Mouse (Mus musculus): ENCODE results near the gene Ly6g6f. TPM values are rescaled to one million over a fixed set of nuclear protein-coding genes. Genes with fewer than 3 reads are reported as not detected.

The Ly6g6f gene
- total RNA-seq, 2 experiments from 2014 or later: not detected

DNA sequence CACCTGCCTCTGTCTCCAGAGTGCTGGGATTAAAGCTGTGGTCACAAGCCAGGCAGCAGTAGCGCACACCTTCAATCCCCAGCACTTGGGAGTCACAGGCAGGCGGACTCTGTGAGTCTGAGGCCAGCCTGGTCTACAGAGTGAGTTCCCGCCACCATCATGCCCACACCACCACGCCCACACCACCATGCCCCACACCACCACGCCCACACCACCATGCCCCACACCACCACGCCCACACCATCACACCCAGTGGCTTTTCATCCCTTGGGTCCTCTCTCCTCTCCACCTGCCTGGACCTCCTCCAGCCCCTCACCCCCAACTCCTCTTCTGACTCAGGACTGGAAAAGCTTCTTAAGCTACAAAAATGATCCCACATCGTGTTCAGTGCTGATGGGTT lies 53.5 kb downstream of the Ly6g6f start:
- no peak for DNase-seq (ENCODE audit: low spot score in 2 of 2)

GRCm38 (mm10) chr17:35031272-35031671 lies 54.1 kb downstream of the Ly6g6f start:
- no peak for DNase-seq (ENCODE audit: low spot score in 2 of 2)

Other genes with a start within 250 kb of the Ly6g6f start
- 10 to 100 TPM; 59.6 to 62.9 TPM for gene Stk19, start 248.7 kb downstream of the Ly6g6f start, total RNA-seq (2021)
- 10 to 100 TPM; 35.9 to 39.3 TPM for gene Dxo, start 248.6 kb downstream of the Ly6g6f start, total RNA-seq (2021)
- 10 to 100 TPM; 70.8 to 76.4 TPM for gene Skiv2l, start 235.4 kb downstream of the Ly6g6f start, total RNA-seq (2021)
- 10 to 100 TPM; 29.6 to 30.9 TPM for gene Nelfe, start 235.2 kb downstream of the Ly6g6f start, total RNA-seq (2021)
- under 1 TPM in 1 of 2 experiments, not detected in 1; 0.23 TPM for gene Cfb, start 223.1 kb downstream of the Ly6g6f start, total RNA-seq (2021)
- gene Zbtb12, start 206.1 kb downstream of the Ly6g6f start, total RNA-seq (2021): 1 to 10 TPM; 6.4 to 8.1 TPM
- gene Gm20547, start 203.6 kb downstream of the Ly6g6f start, total RNA-seq (2021): not detected
- gene C2, start 187.3 kb downstream of the Ly6g6f start, total RNA-seq (2021): 1 to 10 TPM; 2.0 to 3.7 TPM
- 100 to 1,000 TPM; 168 to 173 TPM for gene Ehmt2, start 187.1 kb downstream of the Ly6g6f start, total RNA-seq (2021)
- gene Slc44a4, start 171.1 kb downstream of the Ly6g6f start, total RNA-seq (2021): under 1 TPM; 0.18 to 0.38 TPM
- 10 to 100 TPM; 31.9 to 32.9 TPM for gene Neu1, start 154.4 kb downstream of the Ly6g6f start, total RNA-seq (2021)
- gene Hspa1b, start 126.4 kb downstream of the Ly6g6f start, total RNA-seq (2021): 10 to 100 TPM; 12.5 TPM
- not detected for gene Gm20481, start 115.7 kb downstream of the Ly6g6f start, total RNA-seq (2021)
- 10 to 100 TPM; 12.4 to 13.1 TPM for gene Hspa1a, start 113.5 kb downstream of the Ly6g6f start, total RNA-seq (2021)
- under 1 TPM; 0.38 to 0.44 TPM for gene Hspa1l, start 112.9 kb downstream of the Ly6g6f start, total RNA-seq (2021)
- 10 to 100 TPM; 19.4 to 25.0 TPM for gene Lsm2, start 103.7 kb downstream of the Ly6g6f start, total RNA-seq (2021)
- gene Vars, start 84.6 kb downstream of the Ly6g6f start, total RNA-seq (2021): 10 to 100 TPM; 52.9 to 55.9 TPM
- under 1 TPM; 0.14 to 0.21 TPM for gene Vwa7, start 69.0 kb downstream of the Ly6g6f start, total RNA-seq (2021)
- 1 to 10 TPM; 1.8 to 2.6 TPM for gene Sapcd1, start 57.6 kb downstream of the Ly6g6f start, total RNA-seq (2021)
- 1 to 10 TPM in 1 of 2 experiments, under 1 TPM in 1; 0.79 to 1.9 TPM for gene Msh5, start 38.9 kb downstream of the Ly6g6f start, total RNA-seq (2021)
- gene Clic1, start 35.6 kb downstream of the Ly6g6f start, total RNA-seq (2021): 10 to 100 TPM; 11.7 to 14.8 TPM
- gene Ddah2, start 26.6 kb downstream of the Ly6g6f start, total RNA-seq (2021): 10 to 100 TPM; 26.4 to 33.1 TPM
- not detected for gene Ly6g6c, start 20.2 kb downstream of the Ly6g6f start, total RNA-seq (2021)
- not detected for gene Mpig6b, start 19.4 kb downstream of the Ly6g6f start, total RNA-seq (2021)
- 1 to 10 TPM; 1.6 to 1.8 TPM for gene Ly6g6e, start 8.7 kb downstream of the Ly6g6f start, total RNA-seq (2021)
- 1 to 10 TPM; 1.2 to 2.6 TPM for gene Ly6g6d, start 7.5 kb downstream of the Ly6g6f start, total RNA-seq (2021)
- 10 to 100 TPM; 88.8 to 93.0 TPM for gene Abhd16a, start 3.7 kb upstream of the Ly6g6f start, total RNA-seq (2021)
- gene Ly6g5c, start 22.7 kb upstream of the Ly6g6f start, total RNA-seq (2021): not detected
- gene Ly6g5b, start 29.8 kb upstream of the Ly6g6f start, total RNA-seq (2021): under 1 TPM; 0.67 to 0.74 TPM
- gene Gpank1, start 35.8 kb upstream of the Ly6g6f start, total RNA-seq (2021): 10 to 100 TPM; 10.2 to 13.2 TPM
- gene Csnk2b, start 36.4 kb upstream of the Ly6g6f start, total RNA-seq (2021): 100 to 1,000 TPM; 174 to 179 TPM
- 10 to 100 TPM; 20.8 to 26.1 TPM for gene D17H6S53E, start 40.8 kb upstream of the Ly6g6f start, total RNA-seq (2021)
- not detected for gene Apom, start 46.4 kb upstream of the Ly6g6f start, total RNA-seq (2021)
- 100 to 1,000 TPM; 289 TPM for gene Bag6, start 49.6 kb upstream of the Ly6g6f start, total RNA-seq (2021)
- 100 to 1,000 TPM; 305 to 314 TPM for gene Prrc2a, start 79.3 kb upstream of the Ly6g6f start, total RNA-seq (2021)
- gene Aif1, start 90.5 kb upstream of the Ly6g6f start, total RNA-seq (2021): 10 to 100 TPM in 1 of 2 experiments, 1 to 10 TPM in 1; 9.9 to 10.4 TPM
- 10 to 100 TPM in 1 of 2 experiments, 1 to 10 TPM in 1; 8.2 to 12.1 TPM for gene Lst1, start 102.8 kb upstream of the Ly6g6f start, total RNA-seq (2021)
- 1 to 10 TPM in 1 of 2 experiments, under 1 TPM in 1; 0.55 to 1.0 TPM for gene Ltb, start 108.8 kb upstream of the Ly6g6f start, total RNA-seq (2021)
- under 1 TPM in 1 of 2 experiments, not detected in 1; 0.31 TPM for gene Tnf, start 116.4 kb upstream of the Ly6g6f start, total RNA-seq (2021)
- gene Lta, start 119.7 kb upstream of the Ly6g6f start, total RNA-seq (2021): 1 to 10 TPM in 1 of 2 experiments, under 1 TPM in 1; 0.62 to 1.1 TPM
- not detected for gene Gm16181, start 135.2 kb upstream of the Ly6g6f start, total RNA-seq (2021)
- gene Atp6v1g2, start 148.1 kb upstream of the Ly6g6f start, total RNA-seq (2021): 100 to 1,000 TPM; 485 to 488 TPM
- gene Nfkbil1, start 150.2 kb upstream of the Ly6g6f start, total RNA-seq (2021): 10 to 100 TPM; 13.2 to 14.5 TPM
- gene Ddx39b, start 156.1 kb upstream of the Ly6g6f start, total RNA-seq (2021): 100 to 1,000 TPM; 234 to 244 TPM
- 10 to 100 TPM; 14.5 to 14.8 TPM for gene H2-D1, start 177.1 kb upstream of the Ly6g6f start, total RNA-seq (2021)
- gene H2-Q1, start 234.8 kb upstream of the Ly6g6f start, total RNA-seq (2021): under 1 TPM; 0.21 to 0.25 TPM

Data from layer of hippocampus, postnatal 14 days (tissue).